Mouse (Mus musculus) right cerebral cortex, postnatal 10 days (tissue): ENCODE measurements at regions not wholly inside any gene's neighbourhood (a gene's known extent, or its start where the extent isn't known, plus 50 kb on each side); places are given as distances from the start of the nearest gene placed in this dataset.

Experiments used
- DNase-seq, 2 experiments: peaks; one replicate each; pipeline ENCODE4 v3.0.0; 2021; ENCODE audit warnings: low spot score in 2 of 2

DNA sequence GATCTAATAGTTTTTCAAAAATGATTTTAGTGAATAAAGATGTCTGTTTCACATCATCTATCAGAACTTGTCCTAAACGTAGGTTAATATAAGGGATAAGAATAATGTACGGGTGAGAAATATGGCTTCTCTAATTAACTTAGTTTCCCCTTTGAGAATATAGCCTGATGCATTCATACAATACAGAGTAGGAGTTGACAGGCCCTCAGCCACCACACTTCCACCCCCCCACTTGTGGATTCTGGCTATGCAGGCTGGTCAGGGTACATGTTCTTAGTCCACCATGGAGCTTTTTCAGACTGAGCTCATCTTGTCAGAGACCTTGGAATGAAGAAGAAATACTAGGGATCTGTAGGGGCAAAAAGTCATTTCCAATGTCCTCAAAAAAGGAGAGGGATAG, 80.1 kb downstream of the Anxa1 start:
- DNase-seq: no peak

- DNase-seq: no peak
Observed at GRCm38 (mm10) chr19:20300066-20300651, 90.6 kb downstream of the Anxa1 start.

GRCm38 (mm10) chr19:20298431-20298830, 92.3 kb downstream of the Anxa1 start:
- no peak for DNase-seq

DNA sequence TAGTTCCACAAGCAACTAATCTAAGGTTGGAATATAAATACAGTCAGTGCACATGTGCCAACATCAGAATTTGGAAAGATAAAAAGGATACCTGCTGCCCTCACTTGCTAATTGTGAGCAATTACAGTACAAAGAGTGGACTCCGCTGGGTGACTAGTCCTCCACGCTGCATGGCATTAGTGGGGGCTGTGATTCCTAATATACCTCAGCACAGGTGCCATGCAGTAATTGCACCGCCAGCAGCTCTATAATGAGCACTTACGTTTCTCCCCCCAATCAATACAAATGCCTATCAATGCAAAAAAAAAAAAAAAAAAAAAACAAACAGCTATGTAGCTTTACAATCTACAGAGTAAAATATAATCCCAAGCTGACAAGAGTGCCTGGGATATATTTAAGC, 105.6 kb downstream of the Anxa1 start:
- no peak for DNase-seq

GRCm38 (mm10) chr19:20283105-20283504, 107.6 kb downstream of the Anxa1 start:
- no peak for DNase-seq

GRCm38 (mm10) chr19:20261586-20261985, 129.2 kb downstream of the Anxa1 start:
- no peak for DNase-seq

- no peak for DNase-seq
Observed at GRCm38 (mm10) chr19:20252151-20252550, 138.6 kb downstream of the Anxa1 start.

- no peak for DNase-seq
Observed at GRCm38 (mm10) chr19:20243817-20244216, 146.9 kb downstream of the Anxa1 start.

GRCm38 (mm10) chr19:20241266-20241665, 149.5 kb downstream of the Anxa1 start:
- DNase-seq: no peak

DNA sequence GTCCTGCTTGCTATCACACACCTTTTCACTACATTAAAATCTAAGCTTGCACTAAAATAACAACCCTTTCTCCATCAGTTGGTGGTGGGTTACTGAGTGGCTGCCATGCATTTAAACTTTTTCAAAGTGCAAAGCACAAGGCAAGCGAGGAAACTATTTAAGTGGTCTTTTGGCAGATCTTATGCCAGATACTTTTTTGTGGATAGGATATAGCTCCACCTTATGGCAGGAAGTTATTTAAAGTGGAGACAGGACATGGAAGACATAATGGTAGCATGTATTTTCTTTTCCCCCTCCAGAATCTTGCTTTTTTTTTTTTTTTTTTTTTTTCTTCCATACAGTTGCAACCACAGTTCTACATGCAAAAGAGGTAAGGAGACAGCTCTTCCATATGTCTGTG, 150.3 kb downstream of the Anxa1 start:
- no peak for DNase-seq

GRCm38 (mm10) chr19:20239396-20239795, 151.3 kb downstream of the Anxa1 start:
- no peak for DNase-seq

DNA sequence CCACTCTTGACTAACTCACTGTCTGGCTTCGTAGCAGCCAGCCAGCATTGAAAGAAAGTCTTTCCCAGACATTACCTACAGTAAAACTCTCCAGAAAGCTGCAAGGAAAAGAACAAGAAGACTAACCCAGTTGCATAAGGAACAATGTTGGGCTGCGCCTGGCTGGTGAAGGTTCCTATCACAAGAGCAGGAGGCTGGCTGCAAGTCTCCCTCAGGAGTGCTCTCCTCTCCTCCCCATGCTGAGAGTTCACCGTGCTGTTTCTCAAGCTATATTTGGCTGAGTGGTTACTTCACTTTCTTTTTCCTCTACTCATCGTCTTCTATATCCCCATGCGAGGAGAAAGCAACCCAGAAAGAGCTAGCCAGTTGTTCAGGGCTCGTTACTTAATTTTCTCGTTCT, 164.0 kb downstream of the Anxa1 start:
- DNase-seq: no peak

GRCm38 (mm10) chr19:20217389-20217788, 173.4 kb downstream of the Anxa1 start:
- DNase-seq: no peak

- no peak for DNase-seq
Observed at GRCm38 (mm10) chr19:20194511-20194910, 196.2 kb downstream of the Anxa1 start.

GRCm38 (mm10) chr19:20181854-20182253, 208.9 kb downstream of the Anxa1 start:
- DNase-seq: peak in 1 of 2 experiments; percentile 27

GRCm38 (mm10) chr19:20161502-20161901, 229.2 kb downstream of the Anxa1 start:
- no peak for DNase-seq

- no peak for DNase-seq
Observed at GRCm38 (mm10) chr19:20156398-20156937, 234.3 kb downstream of the Anxa1 start.

DNA sequence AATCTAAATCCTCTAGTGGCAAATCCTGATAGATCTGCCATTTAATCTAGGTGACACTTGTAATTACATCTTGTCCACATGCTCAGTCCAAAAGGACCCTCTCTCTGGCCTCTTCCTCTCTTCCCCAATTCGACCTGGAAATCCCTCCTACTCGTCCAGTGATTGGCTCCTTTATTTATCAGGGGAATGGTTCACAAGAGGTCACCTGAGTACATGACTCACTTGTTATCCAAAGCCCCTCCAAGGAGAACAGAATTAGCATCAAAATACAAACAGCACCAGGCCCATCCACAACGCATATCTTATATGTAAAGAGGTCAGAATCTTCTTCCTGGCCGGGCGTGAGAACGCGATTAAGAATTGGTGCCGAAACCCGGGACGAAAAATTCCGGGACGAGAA, 251.2 kb downstream of the Anxa1 start:
- no peak for DNase-seq

DNA sequence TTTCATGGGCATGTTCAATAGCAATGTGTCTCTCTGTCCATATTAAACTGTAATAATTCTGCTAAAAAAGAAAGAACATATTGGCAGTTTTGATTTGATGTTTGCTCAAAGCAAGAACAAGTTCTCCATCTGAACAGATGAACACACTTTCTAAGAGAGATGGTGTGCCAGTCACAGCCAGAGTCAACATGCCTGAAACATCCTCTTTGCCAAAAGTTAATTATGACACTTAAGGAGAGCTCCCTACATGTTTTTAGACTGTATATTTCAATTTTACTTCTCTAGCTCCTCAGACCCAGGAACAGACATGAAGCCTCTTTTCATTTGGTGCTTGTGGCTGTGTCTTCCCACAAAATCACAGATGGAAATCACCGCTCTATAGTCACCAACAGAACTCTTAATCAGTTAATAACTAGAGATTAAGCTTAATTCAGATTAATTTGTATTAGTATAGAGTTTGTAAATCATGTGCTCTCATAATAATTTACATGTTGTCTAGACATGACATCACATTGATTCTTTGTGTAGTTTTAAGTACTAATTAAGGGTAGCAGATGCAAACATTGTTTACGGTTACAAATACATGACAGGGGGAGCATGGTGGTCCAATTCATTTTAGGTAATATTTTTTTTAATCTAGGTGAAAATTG, 267.1 kb downstream of the Anxa1 start:
- DNase-seq: no peak

GRCm38 (mm10) chr19:20122475-20122874, 268.3 kb downstream of the Anxa1 start:
- no peak for DNase-seq

DNA sequence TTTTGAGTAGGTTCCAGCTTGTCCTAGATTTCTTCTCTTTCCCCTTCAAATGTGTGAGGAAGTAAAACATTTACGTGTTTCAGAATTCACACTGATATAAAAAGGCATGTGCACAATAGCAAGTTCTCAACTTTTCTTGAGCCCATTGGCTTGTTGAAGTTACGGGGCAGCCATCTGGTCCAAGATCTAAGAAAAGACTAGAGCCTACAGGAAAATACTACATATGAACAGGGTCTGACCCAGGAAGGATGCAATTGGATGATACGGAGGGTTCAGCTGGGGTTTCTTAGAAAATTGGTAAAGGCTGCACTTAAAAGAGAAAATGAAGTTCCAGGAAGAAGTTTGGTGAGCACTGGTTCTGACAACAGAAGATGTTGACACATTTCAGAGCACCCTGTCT, 276.5 kb downstream of the Anxa1 start:
- DNase-seq: peak in 1 of 2 experiments; percentile 27
